Mouse (Mus musculus): ENCODE data around the gene Naaladl1. TPM values are rescaled to one million over a fixed set of nuclear protein-coding genes. Genes with fewer than 3 reads are reported as not detected.

The Naaladl1 gene
- 0.17 TPM in 2 replicates for polyA plus RNA-seq (2015; fragmentation: Nextera tagmentation; extraction: Ambion mirVana)

DNA sequence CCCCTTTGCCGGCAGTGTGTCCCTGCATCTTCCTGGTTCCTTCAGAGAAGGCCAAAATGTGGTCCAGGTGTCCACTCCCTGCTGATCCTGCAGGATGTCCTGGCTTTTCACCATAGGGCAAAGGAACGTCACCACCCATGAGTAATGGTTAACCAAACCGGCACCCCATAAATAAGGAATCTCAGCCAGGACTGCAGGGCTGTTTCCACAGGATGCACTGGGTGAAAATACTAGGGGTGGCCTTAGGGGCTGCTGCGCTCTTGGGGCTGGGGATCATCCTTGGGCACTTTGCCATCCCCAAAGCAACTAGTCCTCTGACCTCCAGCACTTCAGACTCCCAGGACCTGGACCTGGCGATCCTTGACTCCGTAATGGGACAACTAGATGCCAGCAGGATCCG is at the start of gene Naaladl1:
TSS of gene Naaladl1 (plus strand) at position 197 of the 400 bp plus-strand sequence.
- 76% methylated on average over 7 of the region's 7 CpGs for WGBS
- Histone ChIP-seq H3K27ac (no peak within 1 kb of the TSS), H3K4me2 (ENCODE audit: low read length) (no peak within 1 kb of the TSS), H3K4me1 (replicated peaks; ENCODE audit: insufficient read depth, low read length) (no peaks in the 10 kb centered on the region), H3K36me3 (ENCODE audit: insufficient read depth, low read length) (no peaks in the 10 kb centered on the region), H3K9ac (ENCODE audit: low read depth, low read length) (no peak within 1 kb of the TSS), H3K9me3 (replicated peaks; ENCODE audit: low read length) (no peaks in the 10 kb centered on the region), H3K27me3 (ENCODE audit: insufficient read depth, low read length) (no peaks in the 10 kb centered on the region), H3K4me3 (replicated peaks; ENCODE audit: low read depth, low read length) (no peak within 1 kb of the TSS)
- DNase-seq (ENCODE audit: low spot score) (no peak), ATAC-seq (replicated peaks; ENCODE audit: low FRiP score, low read depth) (no peak)
- no peak for TF ChIP-seq CTCF (IDR thresholded peaks at IDR 0.05; ENCODE audit: low read depth)

DNA sequence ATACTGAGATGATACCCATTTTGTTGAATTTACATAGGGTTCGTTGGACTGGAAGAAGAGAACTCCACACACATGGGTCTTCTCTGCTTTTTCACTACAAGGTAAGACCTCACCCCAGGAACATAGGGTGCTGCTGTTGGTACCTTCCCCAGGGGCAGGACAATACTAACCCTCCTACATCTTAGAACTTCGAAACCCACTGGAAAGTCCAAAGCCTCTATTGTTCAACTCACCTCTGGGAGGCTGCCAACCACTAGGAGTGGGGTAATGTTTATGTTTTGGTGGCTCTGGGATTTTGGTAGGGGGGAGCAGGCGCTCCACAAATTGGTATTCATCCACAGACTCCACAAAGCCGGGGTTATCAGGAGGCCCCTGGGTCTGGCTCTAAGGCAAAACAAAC is 48.9 kb upstream of the Naaladl1 start:
- TF ChIP-seq CTCF (IDR thresholded peaks at IDR 0.05; ENCODE audit: low read depth): no peak
- Histone ChIP-seq H3K27ac (peak overlapping the region; percentile 27; the same call in 1 of the 2 replicates), H3K4me1 (replicated peaks; ENCODE audit: insufficient read depth, low read length) (peaks cover 7% of the 10 kb centered on the region), H3K4me2 (ENCODE audit: low read length) (peak overlapping the region; percentile 81), H3K9ac (ENCODE audit: low read depth, low read length) (peak overlapping the region; percentile 54), H3K36me3 (ENCODE audit: insufficient read depth, low read length) (peaks cover 33% of the 10 kb centered on the region), H3K9me3 (replicated peaks; ENCODE audit: low read length) (no peaks in the 10 kb centered on the region), H3K27me3 (ENCODE audit: insufficient read depth, low read length) (no peaks in the 10 kb centered on the region), H3K4me3 (replicated peaks; ENCODE audit: low read depth, low read length) (peak overlapping the region; percentile 92)
- ATAC-seq (replicated peaks; ENCODE audit: low FRiP score, low read depth) (no peak), DNase-seq (ENCODE audit: low spot score) (no peak)
- WGBS: 55% methylated on average over 4 of the region's 4 CpGs

DNA sequence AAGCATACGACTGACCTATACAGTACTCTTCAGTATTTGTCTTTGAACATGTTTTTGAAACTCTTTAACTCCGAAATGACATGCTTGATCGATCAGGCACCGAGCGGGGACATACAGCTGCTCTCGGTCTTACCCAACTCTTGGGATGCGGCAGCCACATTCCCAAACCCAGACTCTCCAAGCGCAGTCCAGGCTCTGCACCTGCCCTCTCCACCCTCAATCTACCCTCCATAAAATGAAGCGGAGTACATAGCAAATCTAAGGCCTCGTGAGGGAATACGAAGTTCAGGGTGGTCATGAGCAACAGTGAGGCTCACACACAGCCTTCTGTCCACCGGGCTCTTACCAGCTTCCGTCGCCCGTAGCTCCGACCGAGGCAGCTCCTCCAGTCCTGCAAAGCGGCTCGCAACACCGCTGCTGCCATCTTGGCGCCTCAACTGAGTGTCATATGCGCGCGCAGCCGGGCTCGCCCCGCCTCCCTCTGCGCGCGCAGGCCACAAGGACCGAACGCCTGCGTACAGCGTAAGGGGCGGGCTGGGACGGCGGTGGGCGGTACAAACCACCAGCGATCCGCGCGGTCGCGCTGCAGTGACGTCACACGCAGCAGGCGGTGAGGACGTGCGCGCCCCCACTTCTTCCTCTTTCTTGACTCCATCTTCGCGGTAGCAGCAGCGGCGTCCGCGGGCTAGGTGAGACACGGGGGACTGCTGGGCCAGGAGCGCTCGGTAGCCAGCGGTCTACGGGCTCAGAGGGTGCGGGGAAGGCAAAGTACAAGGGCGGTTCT is 48.1 kb upstream of the Naaladl1 start, which contains the start of the genes Mrpl49 and Fau:
TSS of gene Mrpl49 (minus strand) at position 473 of the 784 bp plus-strand sequence.
TSS of gene Fau (plus strand) at position 532 of the 784 bp plus-strand sequence.
- TF ChIP-seq CTCF (IDR thresholded peaks at IDR 0.05; ENCODE audit: low read depth): no peak; the same call in 1 of the 2 replicates
- Histone ChIP-seq H3K9me3 (replicated peaks; ENCODE audit: low read length) (no peaks in the 10 kb centered on the region), H3K36me3 (ENCODE audit: insufficient read depth, low read length) (peaks cover 26% of the 10 kb centered on the region), H3K4me3 (replicated peaks; ENCODE audit: low read depth, low read length) (peak within 1 kb of the TSS; percentile 92), H3K4me1 (replicated peaks; ENCODE audit: insufficient read depth, low read length) (peaks cover 15% of the 10 kb centered on the region), H3K9ac (ENCODE audit: low read depth, low read length) (peak within 1 kb of the TSS; percentile 92), H3K27me3 (ENCODE audit: insufficient read depth, low read length) (no peaks in the 10 kb centered on the region), H3K4me2 (ENCODE audit: low read length) (peak within 1 kb of the TSS; percentile 81), H3K27ac (peak within 1 kb of the TSS; percentile 55)
- DNase-seq (ENCODE audit: low spot score) (peak; percentile 98), ATAC-seq (replicated peaks; ENCODE audit: low FRiP score, low read depth) (peak; percentile 86)
- under 1% methylated on average over 63 of the region's 63 CpGs for WGBS

DNA sequence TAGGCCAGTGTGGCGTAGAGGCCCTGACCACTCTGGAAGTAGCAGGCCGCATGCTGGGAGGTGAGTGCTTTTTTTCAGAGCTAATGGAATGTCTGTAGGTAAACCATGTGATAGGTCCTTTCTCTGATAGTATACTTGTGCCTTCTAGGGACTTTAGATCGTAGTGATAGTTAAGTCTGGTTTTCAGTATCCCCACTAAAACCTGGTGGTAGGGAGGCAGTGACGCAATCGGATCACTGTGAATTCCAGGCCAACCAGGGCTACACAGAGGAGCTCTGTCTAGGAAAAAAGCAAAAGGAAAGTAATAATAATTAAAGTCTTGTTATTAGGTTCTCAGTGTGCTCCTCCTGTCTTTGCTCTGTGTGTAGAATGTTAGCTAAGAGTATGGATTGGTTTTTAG is 47.1 kb upstream of the Naaladl1 start:
- ATAC-seq (replicated peaks; ENCODE audit: low FRiP score, low read depth) (no peak), DNase-seq (ENCODE audit: low spot score) (no peak)
- Histone ChIP-seq H3K9ac (ENCODE audit: low read depth, low read length) (peak overlapping the region; percentile 92), H3K4me1 (replicated peaks; ENCODE audit: insufficient read depth, low read length) (peaks cover 17% of the 10 kb centered on the region), H3K27me3 (ENCODE audit: insufficient read depth, low read length) (no peaks in the 10 kb centered on the region), H3K27ac (peak overlapping the region; percentile 55), H3K9me3 (replicated peaks; ENCODE audit: low read length) (no peaks in the 10 kb centered on the region), H3K4me3 (replicated peaks; ENCODE audit: low read depth, low read length) (peak overlapping the region; percentile 92), H3K36me3 (ENCODE audit: insufficient read depth, low read length) (peaks cover 17% of the 10 kb centered on the region), H3K4me2 (ENCODE audit: low read length) (peak overlapping the region; percentile 81)
- 37% methylated on average over 5 of the region's 5 CpGs for WGBS
- no peak for TF ChIP-seq CTCF (IDR thresholded peaks at IDR 0.05; ENCODE audit: low read depth)

DNA sequence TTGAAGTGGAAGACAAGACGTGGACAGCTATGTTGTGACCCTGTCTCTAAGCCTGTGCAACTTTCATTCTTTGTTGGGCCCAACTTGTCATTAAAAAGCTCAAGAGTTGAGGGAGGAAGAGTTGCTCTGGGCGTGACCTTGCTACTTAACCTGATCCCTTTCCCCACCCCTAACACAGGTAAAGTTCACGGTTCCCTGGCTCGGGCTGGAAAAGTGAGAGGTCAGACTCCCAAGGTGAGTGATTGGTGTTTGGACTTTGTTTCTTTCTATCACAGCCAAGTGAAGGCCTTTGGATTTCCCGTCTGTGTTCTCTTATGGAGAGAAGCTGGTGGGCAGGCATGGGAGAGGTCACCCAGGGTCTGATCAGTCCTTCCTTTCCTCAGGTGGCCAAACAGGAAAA is 46.6 kb upstream of the Naaladl1 start:
- ATAC-seq (replicated peaks; ENCODE audit: low FRiP score, low read depth): no peak
- H3K36me3 ChIP-seq (ENCODE audit: insufficient read depth, low read length): peaks cover 13% of the 10 kb centered on the region
- no peaks in the 10 kb centered on the region for H3K27me3 ChIP-seq (ENCODE audit: insufficient read depth, low read length)
- DNase-seq (ENCODE audit: low spot score): no peak
- peak overlapping the region; percentile 92; the same call in 1 of the 2 replicates for H3K9ac ChIP-seq (ENCODE audit: low read depth, low read length)
- WGBS: 79% methylated on average over 5 of the region's 5 CpGs
- H3K4me3 ChIP-seq (replicated peaks; ENCODE audit: low read depth, low read length): peak overlapping the region; percentile 92
- H3K27ac ChIP-seq: peak overlapping the region; percentile 55
- no peak for TF ChIP-seq CTCF (IDR thresholded peaks at IDR 0.05; ENCODE audit: low read depth)
- H3K4me2 ChIP-seq (ENCODE audit: low read length): peak overlapping the region; percentile 81
- H3K9me3 ChIP-seq (replicated peaks; ENCODE audit: low read length): no peaks in the 10 kb centered on the region
- peaks cover 17% of the 10 kb centered on the region for H3K4me1 ChIP-seq (replicated peaks; ENCODE audit: insufficient read depth, low read length)

DNA sequence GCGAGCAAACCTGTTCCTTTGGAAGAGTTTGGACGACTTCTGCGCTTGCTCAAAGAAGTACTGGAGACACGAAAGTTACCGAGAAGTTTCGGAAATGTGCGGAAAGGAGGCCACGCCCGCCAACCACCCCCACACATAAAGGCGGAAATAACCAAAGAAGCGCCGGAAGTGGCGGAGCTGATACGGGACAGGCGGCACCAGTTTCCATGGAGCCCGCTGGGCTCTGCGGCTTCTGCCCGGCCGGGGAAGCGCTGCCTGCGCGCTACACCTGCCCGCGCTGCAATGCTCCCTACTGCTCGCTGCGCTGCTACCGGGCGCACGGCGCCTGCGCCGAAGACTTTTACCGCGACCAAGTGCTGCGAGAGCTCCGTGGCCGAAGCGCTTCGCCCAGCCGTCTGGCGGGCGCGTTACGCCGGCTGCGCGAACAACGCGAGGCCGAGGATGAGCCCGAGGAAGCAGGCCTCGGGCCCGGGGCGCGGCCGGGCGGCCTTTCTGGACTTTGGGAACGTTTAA is 44.5 kb upstream of the Naaladl1 start, which contains the start of gene Znhit2:
TSS of gene Znhit2 (plus strand) at position 172 of the 513 bp plus-strand sequence.
- ATAC-seq (replicated peaks; ENCODE audit: low FRiP score, low read depth): peak; percentile 58
- Histone ChIP-seq H3K36me3 (ENCODE audit: insufficient read depth, low read length) (no peaks in the 10 kb centered on the region; the same call in 1 of the 2 replicates), H3K27ac (peak within 1 kb of the TSS; percentile 98), H3K27me3 (ENCODE audit: insufficient read depth, low read length) (no peaks in the 10 kb centered on the region), H3K4me1 (replicated peaks; ENCODE audit: insufficient read depth, low read length) (peaks cover 17% of the 10 kb centered on the region), H3K4me2 (ENCODE audit: low read length) (peak within 1 kb of the TSS; percentile 100), H3K9ac (ENCODE audit: low read depth, low read length) (peak within 1 kb of the TSS; percentile 86), H3K9me3 (replicated peaks; ENCODE audit: low read length) (no peaks in the 10 kb centered on the region), H3K4me3 (replicated peaks; ENCODE audit: low read depth, low read length) (peak within 1 kb of the TSS; percentile 94)
- no peak for TF ChIP-seq CTCF (IDR thresholded peaks at IDR 0.05; ENCODE audit: low read depth)
- WGBS: under 1% methylated on average over 57 of the region's 58 CpGs
- DNase-seq (ENCODE audit: low spot score): peak; percentile 98
